Mouse (Mus musculus): ENCODE data around the gene Gjb3. TPM values are rescaled to one million over a fixed set of nuclear protein-coding genes. Genes with fewer than 3 reads are reported as not detected.
A peak's percentile ranks its signal among the peaks of the same experiment; 100 is the strongest.

Gjb3 gene
- polyA plus RNA-seq, 1 experiment from 2014 or later = not detected

DNA sequence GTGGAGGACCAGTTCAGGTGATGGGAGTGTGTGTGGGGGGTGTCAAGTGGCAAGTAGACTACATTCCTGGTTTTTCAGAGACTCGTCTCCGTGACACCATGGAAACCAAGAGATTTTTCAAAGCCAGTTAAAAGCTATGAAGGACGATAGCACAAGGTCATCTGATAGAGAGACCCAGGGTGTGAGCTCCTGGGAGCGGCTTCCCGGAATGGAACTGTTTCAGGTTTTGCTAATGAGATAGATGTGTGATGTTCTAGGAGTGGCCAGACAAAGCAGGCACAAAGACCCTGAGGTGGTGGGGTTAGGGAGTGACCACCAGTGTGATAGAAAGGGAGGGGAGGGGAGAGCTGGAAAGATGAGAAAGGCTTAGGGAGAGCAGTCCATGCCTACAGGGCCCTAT is 14.4 kb upstream of the Gjb3 start:
- Histone ChIP-seq H3K27ac (ENCODE audit: low read length) (no peak overlapping the region), H3K4me3 (replicated peaks; ENCODE audit: low read length) (no peak overlapping the region), H3K27me3 (replicated peaks; ENCODE audit: control insufficient read depth, insufficient read depth, low read length) (no peaks in the 10 kb centered on the region), H3K4me1 (replicated peaks; ENCODE audit: control insufficient read depth, insufficient read depth, low read length) (no peaks in the 10 kb centered on the region), H3K4me2 (ENCODE audit: low read length) (no peak overlapping the region), H3K36me3 (ENCODE audit: control insufficient read depth, insufficient read depth) (no peaks in the 10 kb centered on the region), H3K9me3 (ENCODE audit: control insufficient read depth, low read length) (no peaks in the 10 kb centered on the region), H3K9ac (replicated peaks; ENCODE audit: low read depth, low read length) (no peak overlapping the region)
- no peak for ATAC-seq
- WGBS = 92% methylated on average over 5 of the region's 5 CpGs

- WGBS = 68% methylated on average over 6 of the region's 6 CpGs
- H3K4me2 ChIP-seq (ENCODE audit: low read length) = no peak overlapping the region
- no peak overlapping the region for H3K9ac ChIP-seq (replicated peaks; ENCODE audit: low read depth, low read length)
- 0 out of 2 replicates have a peak, but pooled peaks cover 2% of the 10 kb centered on the region for H3K27me3 ChIP-seq (replicated peaks; ENCODE audit: control insufficient read depth, insufficient read depth, low read length)
- no peak overlapping the region for H3K4me3 ChIP-seq (replicated peaks; ENCODE audit: low read length)
- H3K4me1 ChIP-seq (replicated peaks; ENCODE audit: control insufficient read depth, insufficient read depth, low read length) = no peaks in the 10 kb centered on the region
- no peaks in the 10 kb centered on the region for H3K9me3 ChIP-seq (ENCODE audit: control insufficient read depth, low read length)
- ATAC-seq = no peak
- H3K36me3 ChIP-seq (ENCODE audit: control insufficient read depth, insufficient read depth) = no peaks in the 10 kb centered on the region
- H3K27ac ChIP-seq (ENCODE audit: low read length) = no peak overlapping the region
Observed at GRCm38 (mm10) chr4:127341372-127341771, 10.7 kb upstream of the Gjb3 start.

- 90% methylated on average over 5 of the region's 5 CpGs for WGBS
- Histone ChIP-seq H3K9me3 (ENCODE audit: control insufficient read depth, low read length) (no peaks in the 10 kb centered on the region), H3K27ac (ENCODE audit: low read length) (no peak overlapping the region), H3K9ac (replicated peaks; ENCODE audit: low read depth, low read length) (no peak overlapping the region), H3K4me1 (replicated peaks; ENCODE audit: control insufficient read depth, insufficient read depth, low read length) (no peaks in the 10 kb centered on the region), H3K4me3 (replicated peaks; ENCODE audit: low read length) (no peak overlapping the region), H3K36me3 (ENCODE audit: control insufficient read depth, insufficient read depth) (no peaks in the 10 kb centered on the region), H3K27me3 (replicated peaks; ENCODE audit: control insufficient read depth, insufficient read depth, low read length) (0 out of 2 replicates have a peak, but pooled peaks cover 2% of the 10 kb centered on the region), H3K4me2 (ENCODE audit: low read length) (no peak overlapping the region)
- no peak for ATAC-seq
Observed at GRCm38 (mm10) chr4:127337668-127338067, 7.0 kb upstream of the Gjb3 start.

DNA sequence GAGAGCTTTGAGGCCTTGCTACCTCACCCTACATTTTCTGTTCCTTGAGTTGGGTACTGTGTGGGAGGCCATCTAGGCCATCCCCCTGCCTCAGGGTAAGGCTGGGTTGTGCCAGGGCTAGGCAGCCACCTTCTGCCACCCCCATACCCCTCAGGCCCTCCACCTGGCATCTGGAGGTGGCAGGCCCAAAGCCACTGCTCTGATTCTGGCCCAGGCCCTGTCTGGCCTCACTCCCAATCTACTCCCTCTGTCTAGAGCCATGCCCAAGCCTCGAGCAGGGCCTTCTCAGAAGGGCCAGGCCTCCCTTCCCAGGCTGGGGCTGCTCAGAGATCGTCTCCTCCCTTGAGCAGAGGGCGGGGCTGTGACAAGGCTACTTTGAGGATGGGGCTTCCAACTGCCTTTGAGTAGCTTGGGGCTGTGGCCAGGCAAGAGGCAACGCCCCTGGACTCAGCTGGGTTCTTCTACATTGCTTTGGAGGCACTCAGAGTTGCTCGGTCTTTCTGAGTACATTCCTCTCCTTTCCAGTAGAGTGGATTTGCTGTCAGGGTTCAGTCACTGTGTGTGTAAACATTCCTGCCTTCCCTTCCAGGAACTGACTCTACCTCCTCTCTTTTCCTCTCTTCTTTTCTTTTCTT is 4.3 kb upstream of the Gjb3 start:
- Histone ChIP-seq H3K36me3 (ENCODE audit: control insufficient read depth, insufficient read depth) (no peaks in the 10 kb centered on the region), H3K9me3 (ENCODE audit: control insufficient read depth, low read length) (no peaks in the 10 kb centered on the region), H3K4me1 (replicated peaks; ENCODE audit: control insufficient read depth, insufficient read depth, low read length) (peaks cover 7% of the 10 kb centered on the region), H3K27me3 (replicated peaks; ENCODE audit: control insufficient read depth, insufficient read depth, low read length) (peaks cover 20% of the 10 kb centered on the region), H3K4me2 (ENCODE audit: low read length) (no peak overlapping the region), H3K27ac (ENCODE audit: low read length) (no peak overlapping the region), H3K4me3 (replicated peaks; ENCODE audit: low read length) (no peak overlapping the region), H3K9ac (replicated peaks; ENCODE audit: low read depth, low read length) (no peak overlapping the region)
- ATAC-seq = no peak
- WGBS = 51% methylated on average over 5 of the region's 5 CpGs

- no peaks in the 10 kb centered on the region for H3K9me3 ChIP-seq (ENCODE audit: control insufficient read depth, low read length)
- WGBS = 22% methylated on average over 13 of the region's 13 CpGs
- no peak overlapping the region for H3K9ac ChIP-seq (replicated peaks; ENCODE audit: low read depth, low read length)
- no peak overlapping the region for H3K4me3 ChIP-seq (replicated peaks; ENCODE audit: low read length)
- ATAC-seq = no peak
- H3K27ac ChIP-seq (ENCODE audit: low read length) = no peak overlapping the region
- peaks cover 34% of the 10 kb centered on the region for H3K27me3 ChIP-seq (replicated peaks; ENCODE audit: control insufficient read depth, insufficient read depth, low read length)
- H3K4me2 ChIP-seq (ENCODE audit: low read length) = no peak overlapping the region
- peaks cover 12% of the 10 kb centered on the region for H3K4me1 ChIP-seq (replicated peaks; ENCODE audit: control insufficient read depth, insufficient read depth, low read length)
- no peaks in the 10 kb centered on the region for H3K36me3 ChIP-seq (ENCODE audit: control insufficient read depth, insufficient read depth)
Observed at GRCm38 (mm10) chr4:127331171-127331570, 527 bp upstream of the Gjb3 start.

DNA sequence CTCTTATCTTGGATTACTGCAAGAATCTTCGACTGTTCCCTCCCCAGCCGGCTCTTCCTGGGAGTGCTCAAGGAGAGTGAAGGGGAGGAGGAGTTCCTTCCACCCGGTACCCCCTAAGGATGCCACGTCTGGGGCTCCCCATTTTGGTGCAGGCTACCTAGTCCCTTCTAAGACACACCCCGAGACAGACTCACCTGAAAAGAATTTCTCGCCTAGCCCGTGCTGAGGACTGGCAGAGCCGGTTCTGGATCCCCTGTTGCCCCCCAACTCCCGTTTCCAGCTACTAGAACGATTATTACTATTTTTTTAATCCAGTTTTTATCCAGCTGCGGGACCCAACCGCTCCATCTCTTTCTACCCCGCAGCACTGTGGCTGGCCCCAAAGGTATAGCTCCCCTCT is 893 bp downstream of the Gjb3 start:
- WGBS = 3% methylated on average over 13 of the region's 13 CpGs
- Histone ChIP-seq H3K4me3 (replicated peaks; ENCODE audit: low read length) (peak overlapping the region; percentile 22), H3K27me3 (replicated peaks; ENCODE audit: control insufficient read depth, insufficient read depth, low read length) (peaks cover 38% of the 10 kb centered on the region), H3K9ac (replicated peaks; ENCODE audit: low read depth, low read length) (no peak overlapping the region), H3K36me3 (ENCODE audit: control insufficient read depth, insufficient read depth) (no peaks in the 10 kb centered on the region), H3K27ac (ENCODE audit: low read length) (no peak overlapping the region), H3K4me1 (replicated peaks; ENCODE audit: control insufficient read depth, insufficient read depth, low read length) (peaks cover 12% of the 10 kb centered on the region), H3K4me2 (ENCODE audit: low read length) (peak overlapping the region; percentile 42), H3K9me3 (ENCODE audit: control insufficient read depth, low read length) (no peaks in the 10 kb centered on the region)
- ATAC-seq = no peak

DNA sequence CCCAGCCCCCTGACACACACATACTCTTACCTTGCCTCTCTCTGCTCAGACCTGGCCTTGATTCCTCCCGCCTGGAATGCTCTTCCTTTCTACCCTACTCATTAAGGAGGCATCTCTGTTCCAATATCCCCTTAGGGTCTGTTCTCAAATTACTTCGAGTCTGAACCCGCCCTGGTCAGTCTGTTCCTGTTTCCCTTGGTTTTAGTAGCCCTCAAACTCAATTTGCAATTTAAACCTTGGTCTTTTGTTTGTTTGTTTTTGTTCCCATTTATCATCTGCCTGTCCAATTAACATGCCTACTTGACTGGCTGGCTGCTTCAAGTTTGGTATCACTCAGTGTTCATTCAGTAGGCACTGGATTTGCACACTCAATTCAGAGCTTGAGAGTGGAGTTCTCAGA is 1.6 kb downstream of the Gjb3 start:
- WGBS = 4% methylated on average over 3 of the region's 3 CpGs

DNA sequence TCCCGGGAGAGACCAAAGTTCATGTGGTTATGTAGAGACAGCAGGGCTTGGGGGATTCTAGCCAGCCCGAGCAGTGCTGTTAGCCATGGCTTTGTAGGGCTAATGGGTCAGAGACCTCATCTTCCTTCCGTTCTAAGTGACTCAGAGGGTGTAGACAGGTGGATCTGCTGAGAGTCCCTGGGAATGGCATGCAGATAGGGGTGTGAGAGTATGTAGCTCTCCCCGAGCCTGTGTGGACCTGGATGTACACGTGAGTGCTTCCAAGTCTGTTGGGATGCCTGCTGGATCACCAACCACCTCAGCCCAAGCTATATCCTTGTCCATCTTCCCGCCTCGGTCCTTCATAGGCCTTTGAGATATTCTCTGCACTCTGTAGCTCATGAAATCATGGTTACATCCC is 2.3 kb downstream of the Gjb3 start:
- no peaks in the 10 kb centered on the region for H3K36me3 ChIP-seq (ENCODE audit: control insufficient read depth, insufficient read depth)
- no peaks in the 10 kb centered on the region for H3K9me3 ChIP-seq (ENCODE audit: control insufficient read depth, low read length)
- H3K27ac ChIP-seq (ENCODE audit: low read length) = no peak overlapping the region
- H3K9ac ChIP-seq (replicated peaks; ENCODE audit: low read depth, low read length) = no peak overlapping the region
- H3K27me3 ChIP-seq (replicated peaks; ENCODE audit: control insufficient read depth, insufficient read depth, low read length) = peaks cover 38% of the 10 kb centered on the region
- no peak overlapping the region for H3K4me2 ChIP-seq (ENCODE audit: low read length)
- 71% methylated on average over 7 of the region's 7 CpGs for WGBS
- H3K4me1 ChIP-seq (replicated peaks; ENCODE audit: control insufficient read depth, insufficient read depth, low read length) = peaks cover 12% of the 10 kb centered on the region
- H3K4me3 ChIP-seq (replicated peaks; ENCODE audit: low read length) = no peak overlapping the region
- no peak for ATAC-seq

More for the DNA sequence above, 1.6 kb downstream of the Gjb3 start:
- H3K9me3 ChIP-seq (ENCODE audit: control insufficient read depth, low read length) = no peaks in the 10 kb centered on the region
- no peak overlapping the region for H3K4me2 ChIP-seq (ENCODE audit: low read length)
- H3K4me3 ChIP-seq (replicated peaks; ENCODE audit: low read length) = no peak overlapping the region
- H3K4me1 ChIP-seq (replicated peaks; ENCODE audit: control insufficient read depth, insufficient read depth, low read length) = peaks cover 12% of the 10 kb centered on the region
- H3K9ac ChIP-seq (replicated peaks; ENCODE audit: low read depth, low read length) = no peak overlapping the region
- H3K36me3 ChIP-seq (ENCODE audit: control insufficient read depth, insufficient read depth) = no peaks in the 10 kb centered on the region
- no peak overlapping the region for H3K27ac ChIP-seq (ENCODE audit: low read length)
- H3K27me3 ChIP-seq (replicated peaks; ENCODE audit: control insufficient read depth, insufficient read depth, low read length) = peaks cover 38% of the 10 kb centered on the region
- no peak for ATAC-seq

DNA sequence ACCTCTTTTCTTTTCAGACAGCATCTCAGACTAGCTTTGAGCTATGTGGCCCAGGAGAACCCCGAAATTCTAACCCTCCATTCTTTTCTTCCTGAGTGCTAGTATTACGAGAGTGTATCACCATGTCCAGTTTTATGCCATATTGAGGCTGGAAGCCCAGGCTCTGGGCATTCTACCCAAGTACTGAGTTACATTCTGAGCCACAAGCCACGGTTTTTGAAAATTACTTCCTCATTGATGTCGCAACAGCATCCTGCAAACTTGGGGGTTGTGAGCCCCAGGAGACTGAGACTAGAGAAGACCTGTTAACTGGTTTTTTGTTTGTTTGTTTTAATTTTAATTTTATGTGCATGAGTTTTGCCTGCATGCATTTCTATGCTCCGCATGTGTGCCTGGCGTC is 2.9 kb downstream of the Gjb3 start:
- H3K27me3 ChIP-seq (replicated peaks; ENCODE audit: control insufficient read depth, insufficient read depth, low read length) = peaks cover 38% of the 10 kb centered on the region
- WGBS = 76% methylated on average over 6 of the region's 6 CpGs
- H3K9me3 ChIP-seq (ENCODE audit: control insufficient read depth, low read length) = no peaks in the 10 kb centered on the region
- ATAC-seq = no peak
- no peaks in the 10 kb centered on the region for H3K36me3 ChIP-seq (ENCODE audit: control insufficient read depth, insufficient read depth)
- peaks cover 12% of the 10 kb centered on the region for H3K4me1 ChIP-seq (replicated peaks; ENCODE audit: control insufficient read depth, insufficient read depth, low read length)
- no peak overlapping the region for H3K9ac ChIP-seq (replicated peaks; ENCODE audit: low read depth, low read length)
- H3K4me3 ChIP-seq (replicated peaks; ENCODE audit: low read length) = no peak overlapping the region
- no peak overlapping the region for H3K27ac ChIP-seq (ENCODE audit: low read length)
- no peak overlapping the region for H3K4me2 ChIP-seq (ENCODE audit: low read length)

DNA sequence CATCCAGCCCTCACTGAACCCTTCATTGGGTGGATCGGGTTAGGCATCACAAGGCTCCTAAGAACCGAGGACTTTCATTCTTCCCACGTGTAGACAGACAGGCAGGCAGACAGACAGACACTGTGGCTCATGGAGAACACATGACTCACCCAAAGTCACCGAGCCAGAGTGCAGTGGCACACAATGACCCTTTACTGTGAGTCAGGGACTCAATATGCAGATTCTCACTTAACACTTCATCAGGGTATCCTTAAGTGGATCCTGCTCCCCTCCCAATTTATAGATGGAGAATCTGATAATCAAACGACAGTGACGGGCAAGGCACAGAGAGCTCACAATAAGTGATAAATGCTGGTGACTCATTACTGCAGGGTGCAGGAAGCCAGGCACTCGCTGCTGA is 3.4 kb downstream of the Gjb3 start:
- 74% methylated on average over 7 of the region's 7 CpGs for WGBS
- no peaks in the 10 kb centered on the region for H3K9me3 ChIP-seq (ENCODE audit: control insufficient read depth, low read length)
- H3K36me3 ChIP-seq (ENCODE audit: control insufficient read depth, insufficient read depth) = no peaks in the 10 kb centered on the region
- no peak overlapping the region for H3K27ac ChIP-seq (ENCODE audit: low read length)
- peaks cover 12% of the 10 kb centered on the region for H3K4me1 ChIP-seq (replicated peaks; ENCODE audit: control insufficient read depth, insufficient read depth, low read length)
- H3K4me2 ChIP-seq (ENCODE audit: low read length) = no peak overlapping the region
- no peak overlapping the region for H3K9ac ChIP-seq (replicated peaks; ENCODE audit: low read depth, low read length)
- peaks cover 37% of the 10 kb centered on the region for H3K27me3 ChIP-seq (replicated peaks; ENCODE audit: control insufficient read depth, insufficient read depth, low read length)
- no peak overlapping the region for H3K4me3 ChIP-seq (replicated peaks; ENCODE audit: low read length)
- ATAC-seq = no peak
